Mouse (Mus musculus) adrenal gland, postnatal 25 days (tissue): ENCODE measurements around the gene Amdhd2. TPM values are rescaled to one million over a fixed set of nuclear protein-coding genes. Genes with fewer than 3 reads are reported as not detected.

Experiments used
- total RNA-seq: library from RNA; stranded (reverse); gene quantifications from 2 replicates; pipeline ENCODE4 v1.2.3, GENCODE M21; 2021

Gene Amdhd2
- total RNA-seq, 1 experiment from 2014 or later: 45.6 TPM

Other genes with a start within 250 kb of the Amdhd2 start
- not detected in 2 replicates for gene Dcpp3, start 246.3 kb downstream of the Amdhd2 start, total RNA-seq
- not detected in 2 replicates for gene Sbp, start 222.1 kb downstream of the Amdhd2 start, total RNA-seq
- gene Sbpl, start 208.5 kb downstream of the Amdhd2 start, total RNA-seq: not detected in 2 replicates
- 0.36 TPM in 1 of 2 replicates, not detected in the other for gene Prss30, start 183.2 kb downstream of the Amdhd2 start, total RNA-seq
- gene Prss22, start 165.7 kb downstream of the Amdhd2 start, total RNA-seq: not detected in 2 replicates
- gene Prss27, start 125.6 kb downstream of the Amdhd2 start, total RNA-seq: 0.43 TPM in 1 of 2 replicates, not detected in the other
- gene Kctd5, start 90.3 kb downstream of the Amdhd2 start, total RNA-seq: 15.4 and 17.2 TPM in 2 replicates
- gene Pdpk1, start 12.8 kb downstream of the Amdhd2 start, total RNA-seq: 52.0 and 57.2 TPM in 2 replicates
- 412 and 427 TPM in 2 replicates for gene Atp6v0c, start 5.9 kb upstream of the Amdhd2 start, total RNA-seq
- gene Tbc1d24, start 41.8 kb upstream of the Amdhd2 start, total RNA-seq: 13.8 and 22.4 TPM in 2 replicates
- gene Ntn3, start 45.8 kb upstream of the Amdhd2 start, total RNA-seq: 2.0 and 2.5 TPM in 2 replicates
- 8.9 and 10.1 TPM in 2 replicates for gene Tedc2, start 57.1 kb upstream of the Amdhd2 start, total RNA-seq
- gene Ccnf, start 87.7 kb upstream of the Amdhd2 start, total RNA-seq: 8.3 and 9.6 TPM in 2 replicates
- 0.12 TPM in 1 of 2 replicates, not detected in the other for gene Abca17, start 187.3 kb upstream of the Amdhd2 start, total RNA-seq
- gene Abca3, start 188.2 kb upstream of the Amdhd2 start, total RNA-seq: 23.8 and 28.1 TPM in 2 replicates